Mouse (Mus musculus): ENCODE results near the gene Arl13b.
A peak's percentile ranks its signal among the peaks of the same experiment; 100 is the strongest.

Gene Arl13b

DNA sequence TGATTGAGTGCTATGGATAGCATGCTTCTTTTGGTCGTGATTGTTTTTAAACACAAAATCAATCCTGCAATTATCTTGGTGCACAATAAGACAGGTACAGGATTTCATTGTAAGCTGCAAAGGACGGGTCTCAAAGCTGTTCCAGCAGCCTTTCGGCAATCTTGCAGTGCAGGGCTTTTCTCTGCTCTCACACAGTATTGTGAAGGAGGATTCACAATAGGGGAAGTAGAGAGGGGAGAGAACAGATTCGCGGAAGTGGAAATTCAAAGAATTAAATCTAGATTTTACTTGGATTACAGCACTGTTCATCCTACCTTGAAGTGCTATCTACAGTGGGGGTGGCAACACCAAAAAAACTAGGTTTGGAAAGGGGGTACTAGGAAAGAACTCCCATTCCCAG is 33.0 kb downstream of the Arl13b start:
- DNase-seq, result no peak

- no peak for DNase-seq
Measured at GRCm38 (mm10) chr16:62810855-62811254, 36.0 kb downstream of the Arl13b start.

DNA sequence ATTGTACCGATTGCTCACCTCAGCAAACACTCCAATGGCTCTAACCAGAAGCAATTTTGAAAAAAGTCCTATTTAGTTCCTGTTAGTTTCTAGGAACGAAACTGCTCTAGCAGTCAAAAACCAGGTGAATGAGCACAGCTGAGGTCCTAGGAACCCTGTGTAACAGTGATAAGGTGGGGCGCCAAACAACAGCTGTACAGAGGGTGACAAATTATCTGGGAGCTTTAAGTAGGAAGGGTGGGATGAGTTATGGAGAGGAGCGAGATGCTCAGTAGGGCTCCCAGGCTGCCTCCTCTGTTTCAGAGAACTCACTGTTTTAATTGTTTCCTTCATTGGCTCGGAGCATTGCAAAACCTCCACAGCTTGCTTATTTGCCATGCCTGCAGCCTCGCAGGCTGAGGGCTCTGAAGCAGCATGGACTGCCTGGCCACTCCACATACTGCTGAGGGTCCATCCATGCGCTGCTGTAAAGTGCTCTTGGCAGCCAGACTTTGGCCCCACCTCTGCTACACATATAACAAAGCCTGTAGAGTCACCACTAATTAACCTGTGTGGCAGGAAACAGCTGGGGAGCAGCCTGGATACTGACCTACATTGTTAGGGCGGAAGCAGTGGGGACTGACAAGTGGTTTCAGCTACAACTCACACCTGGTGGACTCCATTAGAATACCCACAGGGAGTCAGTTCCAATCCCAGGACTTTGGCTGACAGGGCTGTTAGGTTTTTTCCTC is 39.4 kb downstream of the Arl13b start:
- no peak for DNase-seq

GRCm38 (mm10) chr16:62804621-62805020 is 42.2 kb downstream of the Arl13b start:
- no peak for DNase-seq

GRCm38 (mm10) chr16:62799839-62800238 is 47.0 kb downstream of the Arl13b start:
- DNase-seq, result no peak

GRCm38 (mm10) chr16:62799426-62799825 is 47.4 kb downstream of the Arl13b start:
- no peak for DNase-seq

- DNase-seq, result no peak
Measured at GRCm38 (mm10) chr16:62798808-62799207, 48.0 kb downstream of the Arl13b start.

DNA sequence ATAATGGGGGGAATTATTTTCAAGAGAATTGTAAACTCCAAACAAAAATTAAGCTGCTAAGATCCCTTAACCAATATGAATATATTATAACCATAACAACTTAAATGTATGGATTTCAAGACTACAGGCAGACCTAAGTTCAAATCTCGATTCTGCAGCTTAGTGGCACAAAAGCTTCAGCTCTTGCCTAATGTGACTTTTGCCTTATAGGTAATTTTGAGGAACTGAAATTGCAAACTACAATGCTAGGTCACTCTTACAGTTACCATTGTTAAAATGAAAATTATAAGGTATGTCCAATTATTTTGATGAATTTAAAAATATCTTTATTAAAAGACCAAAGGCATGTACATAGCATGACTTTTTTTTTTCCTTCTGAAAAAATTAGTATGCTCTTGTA is 50.2 kb downstream of the Arl13b start:
- no peak for DNase-seq

GRCm38 (mm10) chr16:62786621-62787331 is 60.1 kb downstream of the Arl13b start, which contains the start of gene Nsun3:
Nsun3 (minus strand) TSS chr16:62786818.
- peak; percentile 93 for DNase-seq

- no peak for DNase-seq
Measured at GRCm38 (mm10) chr16:62782229-62782628, 64.6 kb downstream of the Arl13b start.

GRCm38 (mm10) chr16:62778282-62778681 is 68.6 kb downstream of the Arl13b start:
- no peak for DNase-seq

GRCm38 (mm10) chr16:62776034-62776433 is 70.8 kb downstream of the Arl13b start:
- no peak for DNase-seq

DNA sequence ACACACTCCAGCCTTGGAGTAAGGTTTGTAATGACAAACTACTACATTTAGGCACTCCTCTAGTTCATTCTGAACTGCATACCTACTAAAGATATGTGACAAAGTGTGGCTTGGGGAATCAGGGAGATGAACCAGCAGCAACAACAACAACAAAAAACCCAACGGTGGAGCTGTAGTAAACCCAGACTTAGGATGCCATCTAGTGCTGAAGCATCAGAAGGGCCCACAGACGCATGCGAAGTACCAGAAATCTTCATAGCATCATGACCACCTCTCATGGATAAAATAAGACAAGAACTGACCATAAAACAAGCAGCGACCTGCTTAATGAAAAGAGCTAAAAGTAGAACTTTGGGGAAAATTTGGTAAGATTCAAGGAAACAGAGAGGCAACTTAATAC is 73.4 kb downstream of the Arl13b start:
- no peak for DNase-seq

- DNase-seq, result peak; percentile 51
Measured at GRCm38 (mm10) chr16:62758340-62758739, 88.5 kb downstream of the Arl13b start.

- DNase-seq, result no peak
Measured at GRCm38 (mm10) chr16:62755307-62755706, 91.5 kb downstream of the Arl13b start.

DNA sequence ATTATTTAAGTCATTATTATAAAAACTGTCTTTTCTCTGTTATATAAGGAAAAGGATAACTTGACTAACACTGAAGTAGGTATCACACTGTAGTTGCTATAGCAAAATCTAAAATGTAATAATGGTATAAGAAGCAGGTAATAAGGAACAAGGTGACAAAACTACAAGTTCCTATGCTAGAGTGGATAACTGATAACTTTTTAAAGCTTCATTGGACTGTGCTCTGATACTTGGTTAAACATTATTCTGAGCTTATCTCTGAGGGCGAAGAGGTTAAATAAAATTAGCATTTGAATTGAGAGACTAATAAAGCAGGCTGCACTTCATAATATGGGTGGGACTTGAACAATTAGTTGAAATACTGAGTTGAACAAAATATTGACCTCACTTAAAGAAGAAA is 93.2 kb downstream of the Arl13b start:
- DNase-seq, result no peak

- DNase-seq, result no peak
Measured at GRCm38 (mm10) chr16:62753079-62753478, 93.8 kb downstream of the Arl13b start.

DNA sequence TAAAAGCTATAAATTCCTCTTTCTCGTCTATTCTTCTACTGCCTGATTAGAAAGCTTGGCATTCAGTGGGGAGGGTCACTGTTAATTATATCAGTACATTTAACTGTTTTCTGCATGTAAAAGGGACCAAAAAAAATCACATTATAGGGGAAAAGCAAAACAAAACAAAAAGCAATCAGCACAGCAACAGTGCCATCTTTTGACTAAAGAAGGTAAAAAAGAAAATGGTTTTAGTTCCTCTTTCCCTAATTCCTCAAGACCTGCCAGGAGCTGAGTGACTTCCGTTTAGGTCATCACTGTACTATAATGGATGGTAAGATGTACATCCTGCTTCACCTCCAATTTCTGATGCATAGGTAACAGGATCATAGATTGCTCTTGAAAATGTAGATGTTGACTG is 101.0 kb downstream of the Arl13b start:
- DNase-seq, result no peak

Data from liver (tissue).